Mouse (Mus musculus) liver, postnatal 0 days (tissue): ENCODE results near the gene Atp5d.

ENCODE experiments used
- CTCF ChIP-seq: sonication (generic); IDR thresholded peaks from 2 replicates; pipeline ENCODE4 v1.5.1; 2016; ENCODE audit warnings: antibody characterized with exemption, low read depth
- EP300 ChIP-seq: IDR thresholded peaks from 2 replicates; pipeline ENCODE4 v1.6.1; 2016; ENCODE audit warnings: antibody characterized with exemption, low read depth, mild to moderate bottlenecking

- TF ChIP-seq EP300 (no peak), CTCF (no peak)
These were observed 29.1 kb downstream of the Atp5d start for GRCm38 (mm10) chr10:80167460-80168037.
